Mouse (Mus musculus) natural killer cell, adult 2 months (primary cell): Measurements from ENCODE around the gene Olfr624.
"Not testable (repeated sequence)": the region's sequence is repeated elsewhere in the genome, so short reads cannot be mapped to it uniquely, and the experiment has no call there.

Experiments
- DNase-seq, 2 experiments: peaks; one replicate each; pipeline ENCODE4 v3.0.0; 2022; ENCODE audit warnings: low spot score in 2 of 2

Olfr624 gene

DNA sequence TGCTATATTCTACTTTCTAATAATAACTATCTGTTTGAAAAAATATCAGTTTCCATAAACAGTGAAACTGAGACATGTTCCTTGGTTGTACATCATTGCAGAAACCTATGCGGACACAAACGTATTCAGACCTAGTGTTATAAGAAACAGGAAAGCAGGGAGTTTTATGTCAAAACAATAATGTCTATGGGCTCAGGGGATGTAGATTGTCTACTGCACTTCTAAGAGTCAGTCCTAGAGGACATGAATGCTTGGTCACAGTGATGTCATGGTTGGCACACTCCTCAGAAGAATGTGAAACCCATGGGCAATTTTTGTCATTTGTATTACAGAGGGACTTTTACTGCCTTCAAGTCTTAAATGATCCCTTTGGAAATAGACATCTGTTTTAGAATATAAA lies at the start of gene Olfr624:
Olfr624 (minus strand) TSS at position 101 of the 400 bp plus-strand sequence.
- no peak for DNase-seq

DNA sequence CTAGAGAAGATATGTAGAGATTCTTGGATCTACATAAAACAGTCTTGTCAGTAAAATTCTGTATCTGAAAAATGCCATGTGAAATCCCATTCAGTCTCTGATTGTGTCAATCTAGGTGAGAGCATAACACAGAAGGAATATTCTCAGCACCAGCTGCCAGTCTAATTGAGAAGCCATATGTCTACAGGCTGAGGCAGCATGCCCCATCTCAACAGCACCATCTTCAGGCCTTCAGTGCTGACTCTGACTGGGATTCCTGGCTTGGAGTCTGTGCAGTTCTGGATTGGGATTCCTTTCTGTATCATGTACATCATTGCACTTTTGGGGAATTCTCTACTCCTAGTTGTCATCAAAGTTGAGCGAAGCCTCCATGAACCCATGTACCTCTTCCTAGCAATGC lies 45.4 kb upstream of the Olfr624 start:
- DNase-seq = not testable (repeated sequence)

DNA sequence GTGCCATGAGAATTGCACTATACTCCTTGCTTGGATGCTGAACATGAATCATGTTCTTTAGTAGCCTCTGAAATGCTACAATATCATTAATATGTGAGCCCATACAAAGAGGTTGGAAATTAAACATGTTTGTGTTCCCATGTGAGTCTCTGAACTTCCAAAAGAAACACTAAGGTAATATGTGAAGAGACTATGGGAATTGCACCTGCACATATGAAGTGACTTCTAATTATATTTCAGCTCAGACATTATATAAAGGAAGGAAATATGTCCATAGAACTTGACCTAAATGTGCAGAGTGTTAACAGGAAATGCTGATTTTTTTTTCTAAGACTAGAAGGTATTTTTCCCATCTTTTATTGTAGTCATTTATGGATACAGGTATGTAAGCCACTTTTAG lies 43.4 kb upstream of the Olfr624 start, which contains the start of gene Olfr243:
Olfr243 (plus strand) TSS at position 301 of the 400 bp plus-strand sequence.
- no peak for DNase-seq

- no peak for DNase-seq
Measured at GRCm38 (mm10) chr7:103712024-103712423, 41.0 kb upstream of the Olfr624 start.

DNA sequence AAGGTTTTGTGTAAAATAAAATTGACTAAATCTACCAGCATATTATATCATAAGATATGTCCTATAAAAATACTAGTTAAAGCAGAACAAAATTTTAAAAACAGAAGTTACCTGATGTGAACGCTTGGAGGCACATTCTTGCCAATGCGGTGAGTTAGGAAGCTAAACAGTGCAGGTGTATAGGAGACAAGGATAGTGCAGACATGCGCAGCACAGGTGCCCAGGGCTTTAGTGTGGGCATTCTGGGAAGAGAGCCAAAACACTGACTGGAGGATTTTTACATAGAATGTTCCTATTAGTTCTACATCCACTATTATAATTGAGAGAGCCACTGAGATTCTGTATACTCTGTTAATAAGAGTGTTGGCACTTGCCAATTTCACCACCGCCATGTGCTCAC lies 28.5 kb upstream of the Olfr624 start:
- no peak for DNase-seq

GRCm38 (mm10) chr7:103682420-103682819 lies 11.4 kb upstream of the Olfr624 start, which contains the start of gene Olfr625-ps1:
Gene Olfr625-ps1 (plus strand): TSS chr7:103682720.
- no peak for DNase-seq

GRCm38 (mm10) chr7:103663598-103663997 lies 7.4 kb downstream of the Olfr624 start, which contains the start of gene Olfr623:
Gene Olfr623 (minus strand): TSS chr7:103663698.
- DNase-seq = no peak

DNA sequence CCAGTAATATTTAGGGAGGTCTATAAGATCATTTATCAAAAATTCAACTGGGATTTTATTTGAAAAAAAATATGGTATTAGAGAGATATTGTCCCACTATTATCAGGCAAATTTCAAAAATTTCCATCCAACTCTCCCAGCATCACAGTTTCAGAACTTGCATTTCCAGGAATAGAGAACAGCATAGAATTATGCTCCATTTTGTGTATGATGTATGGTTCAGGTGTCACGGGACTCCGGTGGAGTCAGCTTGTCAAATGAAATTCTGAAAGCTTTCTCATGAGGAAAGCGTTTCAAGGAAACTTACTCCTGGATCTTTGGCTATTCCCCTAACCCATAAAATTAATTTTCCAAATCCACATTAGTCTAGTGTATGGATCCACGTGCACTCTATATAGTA lies 26.9 kb downstream of the Olfr624 start:
- no peak for DNase-seq

DNA sequence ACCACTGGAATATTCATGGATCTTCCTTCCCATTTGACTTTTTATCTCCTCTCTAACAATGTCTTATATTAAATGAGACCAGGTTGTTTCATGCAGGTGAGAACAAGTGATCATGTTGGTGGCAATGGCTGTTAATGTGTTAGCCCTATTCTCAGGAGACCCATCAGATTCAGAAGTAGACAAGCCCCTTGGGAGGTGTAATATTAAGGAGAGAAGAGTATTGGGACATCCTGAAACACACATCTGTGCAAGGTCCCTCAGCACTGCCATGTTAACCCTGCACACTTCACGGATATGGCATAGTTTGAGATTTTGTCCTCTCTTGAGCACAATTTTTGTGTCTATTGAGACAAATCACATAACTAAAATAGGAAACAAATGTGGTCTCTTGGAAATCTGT lies 28.4 kb downstream of the Olfr624 start, which contains the start of gene Olfr622:
Olfr622 (minus strand) TSS at position 101 of the 400 bp plus-strand sequence.
- DNase-seq = no peak

DNA sequence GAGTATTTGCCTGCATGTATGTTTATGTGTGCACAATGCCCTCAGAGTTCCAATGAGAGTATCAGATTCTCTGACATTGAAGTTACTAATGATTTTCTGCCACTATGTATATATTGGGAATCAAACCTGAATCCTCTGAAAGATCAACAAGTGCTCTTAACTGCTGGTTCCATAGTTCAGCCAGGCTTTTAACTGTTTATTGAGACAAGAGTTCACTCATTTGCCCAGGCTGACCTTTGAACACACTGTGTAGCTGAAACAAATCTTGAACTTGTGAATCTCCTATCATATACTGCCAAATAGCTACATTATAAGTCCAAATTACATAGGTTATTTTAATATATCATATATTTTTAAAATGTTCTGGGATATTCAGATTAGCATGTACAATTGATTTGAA lies 34.2 kb downstream of the Olfr624 start:
- no peak for DNase-seq
